Mouse (Mus musculus): ENCODE measurements around the gene Figla. TPM values are rescaled to one million over a fixed set of nuclear protein-coding genes. Genes with fewer than 3 reads are reported as not detected.

Gene Figla
- total RNA-seq, 4 experiments from 2014 or later = not detected

DNA sequence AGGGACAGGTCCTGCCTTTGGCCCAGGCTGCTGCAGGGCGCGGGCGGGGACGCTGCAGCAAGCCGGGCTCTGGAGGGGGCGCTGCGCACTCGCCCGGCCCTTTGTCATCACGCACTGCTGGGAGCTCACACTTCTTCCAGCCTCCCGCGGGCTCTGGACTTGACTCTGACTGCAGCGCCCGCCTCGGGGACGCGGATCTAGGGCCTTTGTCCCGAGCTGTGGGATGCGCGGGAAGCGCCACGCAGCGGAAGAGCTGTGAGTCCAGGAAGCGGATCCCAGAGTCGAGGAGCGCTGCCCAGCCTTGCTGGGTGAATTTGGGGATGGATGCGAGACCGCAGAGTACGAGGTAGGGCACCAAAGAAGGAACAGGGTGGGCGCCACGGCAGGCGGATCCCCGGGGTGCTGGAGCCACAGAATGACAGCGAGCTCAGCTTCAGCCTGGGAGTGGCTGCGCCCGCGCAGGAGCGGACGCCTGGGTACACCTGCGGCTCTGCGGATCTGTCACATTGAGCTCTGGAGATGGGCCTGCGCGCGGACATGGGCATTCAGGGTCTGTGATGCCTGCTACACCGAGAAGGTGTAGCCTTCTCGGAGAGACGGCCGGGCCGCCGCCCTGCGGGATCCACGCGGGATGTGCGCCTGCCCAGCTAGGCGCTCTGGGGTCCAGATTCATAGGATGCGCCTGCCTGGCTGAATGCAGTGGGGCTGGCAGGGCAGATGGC is 12.8 kb downstream of the Figla start, which contains the start of gene Add2:
Add2 (plus strand) TSS at position 81 of the 722 bp plus-strand sequence.
- DNase-seq = no peak

DNA sequence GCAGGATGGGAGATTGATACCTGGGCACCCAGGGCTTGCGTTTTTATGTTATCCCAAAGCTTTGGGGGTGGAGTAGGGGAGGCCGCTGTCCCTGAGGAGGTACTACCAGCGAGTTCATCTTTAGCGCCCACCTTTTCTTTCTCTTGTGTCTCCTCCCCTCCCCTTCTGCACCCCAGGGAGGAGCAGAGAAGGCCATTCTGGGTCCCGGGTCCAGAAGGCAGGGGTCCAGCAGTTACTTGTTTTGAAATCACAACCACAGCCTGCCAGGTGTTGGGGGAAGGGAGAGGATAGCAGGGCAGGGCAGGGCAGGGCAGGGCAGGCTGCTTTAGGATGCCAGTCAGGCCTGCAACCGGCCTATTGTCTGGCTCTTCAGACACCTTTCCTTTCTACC is 13.3 kb downstream of the Figla start:
- no peak for DNase-seq

DNA sequence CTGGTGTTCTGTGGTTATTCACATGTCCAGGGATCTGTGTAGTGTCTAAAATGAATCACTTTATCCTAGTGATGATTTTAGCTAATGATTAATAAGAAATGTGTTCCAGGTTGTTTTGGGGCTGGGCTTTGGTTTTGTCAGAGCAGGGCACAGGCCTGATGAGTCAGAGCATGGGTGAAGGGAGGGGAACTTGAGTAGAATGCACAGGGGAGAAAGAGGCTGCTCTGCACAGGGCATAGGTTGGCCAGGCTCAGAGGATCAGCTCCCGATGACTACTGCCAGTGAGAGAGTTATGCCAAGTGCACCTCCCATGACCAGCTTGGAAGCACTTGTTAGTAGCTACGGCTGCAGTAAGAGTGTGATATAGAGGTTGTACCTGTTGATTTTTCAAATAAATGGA is 15.6 kb downstream of the Figla start:
- no peak for DNase-seq

DNA sequence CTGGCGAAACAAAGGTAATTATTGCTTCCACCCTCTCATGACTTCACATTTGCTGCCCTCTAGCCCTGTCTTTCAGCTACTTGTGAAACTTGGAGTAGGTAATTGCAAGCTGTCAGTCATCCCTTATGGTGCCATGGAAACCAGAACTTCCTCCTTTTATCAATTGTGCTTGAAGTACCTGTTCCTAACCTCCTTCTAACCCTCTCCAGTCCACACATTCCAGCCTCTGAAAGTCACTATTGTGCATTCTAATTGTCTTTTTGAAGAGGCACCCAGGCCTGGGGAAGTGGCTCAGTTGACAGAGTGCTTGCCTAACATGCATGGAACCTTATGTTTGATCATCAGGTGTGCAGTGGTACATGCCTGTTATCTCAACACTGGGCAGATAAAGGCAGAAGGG is 17.7 kb downstream of the Figla start:
- DNase-seq = no peak

DNA sequence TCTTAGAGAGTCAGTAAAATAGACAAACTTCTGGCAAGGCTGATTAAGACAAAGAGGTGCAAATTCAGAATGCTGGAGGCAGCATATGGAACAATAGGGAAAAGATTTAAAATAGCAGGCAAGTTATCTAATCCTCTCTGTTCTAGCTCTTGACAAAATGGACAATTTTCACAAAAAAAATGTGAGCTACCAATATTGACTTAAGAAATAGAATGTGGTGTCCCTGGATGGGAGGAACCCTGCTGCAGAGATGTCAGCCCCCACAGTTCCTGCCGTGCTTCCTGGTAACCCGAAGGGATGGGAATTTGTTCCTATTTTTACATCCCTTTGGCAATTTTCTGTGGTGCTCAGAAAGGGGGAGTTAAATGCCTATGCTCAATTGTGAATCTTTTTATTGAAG is 22.9 kb downstream of the Figla start:
- no peak for DNase-seq

DNA sequence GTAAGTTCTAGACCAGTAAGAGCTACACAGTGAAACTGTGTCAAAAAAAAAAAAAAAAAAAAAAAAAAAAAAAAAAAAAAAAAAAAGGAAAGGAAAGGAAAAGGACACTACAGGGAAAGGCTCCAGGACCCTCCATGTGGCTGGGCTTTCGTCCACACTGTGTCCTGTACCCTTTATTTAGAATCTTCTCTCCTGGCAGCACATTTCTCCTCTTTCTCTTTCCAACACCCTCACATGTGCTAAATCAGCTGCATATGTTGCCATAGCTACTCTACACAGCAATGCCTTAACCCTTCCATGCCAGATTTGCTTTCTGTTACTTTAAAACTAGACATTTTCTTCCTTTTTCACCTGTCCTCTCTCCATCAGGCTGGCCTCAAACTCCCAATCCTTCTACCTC is 24.2 kb downstream of the Figla start:
- no peak for DNase-seq

DNA sequence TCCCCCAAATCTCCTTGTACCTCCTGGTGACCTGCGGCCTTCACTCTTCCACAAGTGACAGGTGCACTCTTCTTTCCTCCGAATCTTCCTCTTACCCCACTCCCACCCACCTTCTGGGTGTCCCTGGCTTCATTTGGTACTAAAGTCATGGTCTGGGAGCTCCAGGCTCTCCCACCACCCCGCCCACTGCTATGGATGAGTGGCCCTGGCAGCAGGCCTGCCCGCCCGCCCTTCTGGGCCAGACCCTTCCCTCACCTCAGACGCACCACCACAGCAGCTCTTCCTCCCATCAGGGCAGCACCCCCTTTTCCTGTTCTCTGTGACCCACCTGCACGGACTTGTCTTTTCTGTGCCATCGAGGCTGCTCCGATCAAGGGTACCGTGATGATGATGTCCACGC is 31.5 kb downstream of the Figla start:
- DNase-seq = no peak

DNA sequence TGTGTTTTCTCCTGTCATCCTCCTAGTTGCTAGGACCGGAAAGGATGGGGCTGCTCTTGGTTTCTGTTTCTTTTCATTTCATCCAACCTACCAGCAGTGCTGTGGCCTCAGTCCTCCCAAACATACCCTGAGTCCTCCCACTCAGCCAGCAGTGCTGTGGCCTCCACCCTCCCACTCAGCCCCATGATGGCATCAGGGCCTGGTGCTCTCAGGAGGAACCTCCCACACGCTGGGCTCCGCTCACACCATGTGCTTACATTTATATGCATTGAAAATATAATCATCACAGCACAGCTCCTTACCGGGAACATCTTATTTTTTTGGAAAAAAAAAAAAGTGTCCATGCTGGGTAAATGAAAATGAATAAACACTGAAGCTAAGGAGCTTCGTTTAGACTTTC is 32.5 kb downstream of the Figla start:
- no peak for DNase-seq

DNA sequence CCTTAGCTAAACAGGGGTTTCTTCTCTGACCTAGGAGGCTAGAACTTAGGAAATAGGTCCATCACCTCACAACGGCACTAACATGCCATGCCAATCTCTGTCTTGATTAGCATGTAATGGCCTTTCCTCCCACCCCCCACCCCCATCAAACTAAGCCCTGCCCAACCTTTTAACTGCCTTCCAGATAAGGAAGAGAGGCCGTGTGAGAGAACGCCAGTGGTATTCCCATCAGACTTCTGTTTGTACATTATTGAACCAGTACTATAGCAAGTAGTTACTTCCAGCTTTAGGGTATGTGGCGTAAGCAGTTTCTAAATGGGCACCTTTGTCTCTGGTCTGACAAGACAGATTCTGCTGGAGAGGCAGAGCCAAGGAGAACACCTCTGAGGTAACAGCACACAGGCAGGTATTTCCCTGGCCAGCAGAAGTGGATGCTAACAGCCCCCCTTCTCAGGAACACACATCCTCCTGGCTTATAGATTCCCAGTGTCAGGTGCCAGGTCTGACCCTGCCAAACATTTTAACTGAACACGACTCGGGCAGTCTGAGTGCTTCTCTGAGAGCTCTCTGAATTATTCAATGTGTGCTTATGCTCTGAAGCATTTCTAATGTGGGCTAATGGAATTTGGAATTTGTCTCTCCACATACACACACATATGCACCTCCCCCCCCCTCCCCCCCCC is 34.8 kb downstream of the Figla start:
- DNase-seq = no peak

DNA sequence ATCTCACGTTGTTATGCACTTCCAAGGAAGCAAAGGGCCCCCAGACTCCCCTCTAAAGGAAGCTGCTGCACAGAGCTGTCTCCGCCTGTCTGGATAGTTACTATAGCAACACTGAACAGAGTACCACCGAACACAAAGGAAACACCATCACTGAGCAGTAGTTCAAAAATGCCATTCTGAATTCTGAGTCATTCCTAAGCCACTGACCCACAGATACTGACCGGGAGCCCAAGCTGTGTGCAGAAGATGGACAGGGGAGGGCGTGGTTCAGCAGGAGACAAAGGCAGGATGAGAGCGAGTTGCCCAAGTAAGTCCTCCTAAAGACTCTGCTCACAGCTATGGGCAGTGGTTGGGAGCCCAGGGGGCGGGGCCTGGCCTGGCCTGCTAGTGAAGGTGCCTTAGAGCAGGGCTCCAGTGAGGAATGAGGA is 36.1 kb downstream of the Figla start:
- DNase-seq = no peak

DNA sequence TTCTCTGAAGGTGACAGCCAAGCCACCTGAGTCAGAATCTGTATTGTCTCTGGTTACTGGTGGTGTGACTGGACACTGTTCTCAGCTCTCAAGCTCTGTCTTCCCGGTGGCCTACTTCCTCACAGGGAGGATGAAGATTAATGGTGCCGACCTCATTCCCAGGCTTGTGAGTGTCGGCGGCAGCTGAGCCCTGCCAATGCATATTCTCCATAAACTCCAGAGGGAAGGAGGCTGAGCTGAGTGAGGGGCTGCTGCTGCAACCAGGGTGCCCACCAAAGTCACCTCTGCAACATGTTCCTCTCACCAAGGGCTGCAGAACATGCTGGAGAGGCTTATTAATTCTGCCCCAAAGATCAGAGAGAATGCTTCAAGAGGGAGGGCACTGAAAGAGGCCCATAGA is 36.6 kb downstream of the Figla start:
- no peak for DNase-seq

DNA sequence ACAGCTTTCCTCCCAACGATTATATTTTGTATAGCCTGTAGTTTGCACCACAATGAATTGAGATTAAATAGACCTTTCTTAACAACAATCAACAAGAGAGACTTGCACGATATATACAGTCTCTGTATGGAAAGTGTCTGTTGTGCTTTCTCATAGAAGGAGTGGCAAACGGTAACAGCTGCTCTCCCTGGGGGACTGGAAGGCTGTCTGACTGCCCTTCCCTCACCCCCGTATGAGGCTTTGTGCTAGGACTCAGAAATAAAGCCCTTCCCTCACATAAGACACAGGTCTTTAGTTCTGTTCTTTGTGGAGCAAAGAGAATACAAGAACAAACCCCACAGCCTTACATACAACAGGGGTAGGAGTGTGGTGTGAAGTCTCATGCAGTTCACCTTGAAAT is 37.1 kb downstream of the Figla start:
- DNase-seq = no peak

DNA sequence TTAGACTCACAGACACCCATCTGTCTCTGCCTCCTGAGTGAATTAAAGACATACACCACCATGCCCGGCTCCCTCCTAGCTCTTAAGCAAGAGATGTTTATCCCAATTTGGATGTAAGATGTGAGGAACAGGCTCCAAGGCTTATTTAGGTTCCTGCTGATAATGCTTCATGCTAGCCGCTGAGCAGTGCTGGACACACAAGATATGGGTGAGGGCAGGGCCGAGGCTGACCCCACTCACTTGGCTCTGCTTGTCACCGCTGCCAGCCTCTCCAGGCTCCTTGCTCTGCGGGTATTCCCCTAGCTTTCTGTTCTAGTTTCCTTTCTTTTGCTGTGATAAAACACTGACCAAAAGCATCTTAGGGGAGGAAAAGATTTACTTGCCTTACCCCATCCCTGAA is 37.6 kb downstream of the Figla start:
- no peak for DNase-seq

DNA sequence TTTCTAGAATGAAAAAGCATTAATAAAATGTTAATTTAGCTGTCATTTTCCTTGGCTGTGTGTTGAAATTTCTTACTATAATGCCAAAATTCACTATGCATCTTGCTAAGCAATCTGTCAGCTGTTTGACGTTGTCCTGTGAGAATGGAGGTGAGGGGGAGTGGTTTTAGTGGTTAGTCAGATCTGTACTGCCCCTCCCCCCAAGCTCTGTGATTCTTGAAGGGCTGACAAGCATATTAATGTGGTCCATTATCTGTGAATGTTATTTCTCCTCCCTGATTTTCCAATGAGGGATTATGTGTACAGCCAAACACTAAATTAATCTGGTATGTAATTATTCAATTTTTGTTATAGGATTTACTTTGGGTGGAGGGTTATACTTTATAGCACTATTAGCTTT is 42.5 kb downstream of the Figla start:
- DNase-seq = no peak

DNA sequence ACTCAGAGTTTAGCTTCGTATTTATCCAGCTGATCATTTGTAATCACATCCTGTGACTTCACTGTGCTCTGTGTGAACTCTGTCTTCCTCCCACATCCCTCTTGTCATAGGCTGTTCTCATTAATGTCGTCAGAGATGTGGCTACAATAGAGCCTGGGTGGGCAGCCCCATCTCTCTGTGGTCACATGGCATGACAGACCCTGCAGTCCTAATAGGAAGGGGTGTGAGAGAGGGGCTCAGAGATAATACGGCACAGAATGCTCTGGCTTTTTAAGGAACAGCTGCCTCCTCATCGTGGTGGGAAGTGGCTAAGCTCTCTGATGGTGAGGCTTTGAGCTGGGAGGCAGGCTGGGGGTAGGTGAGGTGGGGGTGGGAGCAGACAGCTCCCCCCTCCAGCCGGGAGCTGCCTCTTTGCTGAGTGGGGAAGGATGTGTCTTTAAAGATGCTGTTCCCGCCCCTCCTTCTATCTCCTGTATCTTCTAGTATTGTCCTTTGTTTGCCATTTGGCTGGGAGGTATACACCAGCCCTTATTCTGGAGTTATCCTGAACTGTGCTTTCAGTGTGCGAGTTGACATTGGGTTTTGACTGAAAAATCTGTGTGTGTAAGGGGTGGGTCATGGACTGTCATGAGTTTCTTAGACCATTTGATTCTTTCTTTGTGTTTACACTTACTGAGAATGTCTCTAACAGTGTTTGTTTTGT is 43.3 kb downstream of the Figla start:
- DNase-seq = no peak

DNA sequence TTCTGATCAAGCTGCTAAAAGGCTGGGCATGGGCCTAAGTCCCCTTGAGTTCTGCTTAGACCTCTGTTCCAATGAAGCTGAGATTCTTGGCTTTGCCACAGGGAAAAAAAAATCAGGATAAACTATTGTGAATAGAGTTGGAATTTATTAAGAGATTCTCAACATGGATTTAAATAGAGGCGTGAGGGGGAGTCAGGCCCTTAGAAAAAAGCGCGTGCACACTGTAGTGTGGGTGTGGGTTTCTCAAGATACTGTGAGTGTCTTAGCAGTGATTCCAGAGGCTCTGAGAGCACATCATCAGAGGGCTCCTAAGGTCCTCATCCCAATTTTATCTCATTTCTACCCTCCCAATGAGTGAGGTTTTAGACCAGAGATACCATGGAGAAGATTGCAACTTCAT is 44.2 kb downstream of the Figla start:
- no peak for DNase-seq

DNA sequence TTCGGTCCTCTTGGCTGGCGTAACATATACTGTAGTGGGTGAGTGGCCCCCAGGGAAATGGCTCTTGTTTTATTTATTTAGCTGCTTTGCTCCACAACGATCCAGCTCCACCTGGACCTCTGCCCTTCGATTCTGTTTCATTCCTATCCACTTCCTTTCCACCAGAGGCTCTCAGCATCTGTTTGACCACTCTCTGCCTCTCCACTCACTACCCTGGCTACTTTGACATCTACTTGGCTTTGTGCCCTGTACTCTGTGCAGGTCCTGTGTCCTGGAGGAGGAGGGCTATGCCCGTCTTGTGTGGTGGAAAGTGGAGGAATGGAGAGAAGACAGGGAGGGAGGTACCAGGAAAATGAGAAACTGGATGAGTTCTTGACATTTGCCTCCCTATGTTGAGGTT is 46.3 kb downstream of the Figla start:
- DNase-seq = no peak

DNA sequence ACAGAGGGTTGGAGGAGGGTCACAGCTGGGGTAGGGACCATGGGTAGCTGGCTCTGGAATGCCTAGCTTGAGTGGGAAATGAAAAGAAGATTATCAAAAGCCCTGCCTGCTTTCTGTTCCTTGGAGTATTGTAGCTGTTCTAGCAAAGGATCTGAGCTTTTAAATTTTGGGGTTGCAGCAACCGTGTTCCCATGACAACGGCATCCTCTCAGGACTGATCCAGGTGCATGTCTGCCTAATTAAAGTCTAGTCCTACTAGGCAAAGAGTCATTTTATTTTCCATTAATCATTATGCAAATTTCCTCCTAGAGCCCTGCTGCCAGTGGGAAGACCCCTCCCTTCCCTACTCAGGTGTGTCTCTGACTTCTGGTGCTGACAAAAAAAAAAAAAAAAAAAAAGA is 46.7 kb downstream of the Figla start:
- no peak for DNase-seq

DNA sequence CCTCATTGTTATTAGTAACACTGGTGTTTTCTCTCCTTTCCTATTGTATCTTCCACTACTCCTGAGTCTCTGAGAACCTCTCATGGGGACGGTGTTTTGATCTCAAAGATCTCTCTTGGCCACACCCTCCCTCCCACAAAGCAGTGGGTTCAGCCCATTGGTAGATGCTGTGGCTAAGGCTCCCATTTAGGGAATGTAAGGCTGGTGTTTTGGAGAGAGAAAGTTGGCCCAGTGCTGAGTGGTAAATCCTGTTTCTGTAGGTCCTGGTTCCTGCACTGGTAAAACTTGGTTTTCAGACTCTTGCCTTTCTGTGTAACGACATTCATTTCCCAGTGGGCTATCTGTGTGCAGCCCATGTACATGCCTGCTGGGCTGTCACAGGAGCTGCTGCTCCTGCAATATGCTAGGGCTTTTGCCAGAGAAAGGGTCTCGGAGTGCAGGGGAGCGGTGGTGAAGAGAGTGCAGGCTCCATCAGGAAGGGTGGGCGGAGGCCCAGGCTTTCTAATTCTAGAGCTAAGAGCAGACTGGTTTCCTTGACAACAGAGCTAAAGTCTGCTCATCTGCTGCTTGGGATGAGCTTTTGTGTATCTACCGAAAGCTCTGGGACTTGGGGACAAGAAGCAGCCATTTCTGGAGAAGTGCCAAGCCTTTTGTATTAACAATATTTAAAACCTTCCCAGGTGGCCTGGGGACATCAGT is 48.5 kb downstream of the Figla start:
- DNase-seq = no peak

DNA sequence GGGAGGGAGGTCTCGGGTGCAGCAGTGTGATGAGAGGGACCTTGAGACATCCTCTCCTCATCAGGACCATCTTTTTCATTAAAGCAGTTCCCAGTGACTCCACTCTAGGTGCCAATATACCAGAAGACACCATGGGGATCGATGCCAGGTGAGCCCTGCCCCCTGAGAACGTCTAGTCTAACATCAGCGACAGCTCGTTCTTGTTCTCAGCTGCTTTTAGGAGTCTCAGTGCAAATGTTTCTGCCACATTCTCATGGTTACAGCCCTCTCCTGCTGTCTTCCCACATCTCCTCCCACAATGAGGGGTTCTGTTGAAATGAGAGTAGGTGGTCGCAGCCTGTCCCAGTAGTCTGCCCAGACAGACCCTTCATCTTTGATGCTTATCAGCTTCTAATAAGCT is 50.8 kb downstream of the Figla start:
- no peak for DNase-seq

DNA sequence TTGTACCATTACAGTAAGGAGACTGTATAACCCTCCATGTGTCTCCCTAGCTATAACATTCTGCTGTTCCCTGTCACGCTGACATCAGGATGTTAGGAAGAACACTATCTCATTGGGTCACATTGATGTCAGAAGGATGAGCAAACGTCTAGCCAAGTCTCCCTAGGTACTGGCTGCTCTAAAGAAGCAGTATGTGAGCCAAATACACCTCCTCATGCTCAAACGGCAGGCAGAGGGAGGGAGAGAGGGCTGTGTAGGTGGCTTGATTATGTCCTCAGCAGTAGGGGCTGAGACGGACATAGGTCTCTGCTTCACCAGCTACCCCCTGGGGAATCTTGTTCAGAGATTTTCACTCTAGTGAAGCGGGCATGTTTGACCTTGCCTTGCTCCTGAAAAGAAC is 51.2 kb downstream of the Figla start:
- DNase-seq = no peak

DNA sequence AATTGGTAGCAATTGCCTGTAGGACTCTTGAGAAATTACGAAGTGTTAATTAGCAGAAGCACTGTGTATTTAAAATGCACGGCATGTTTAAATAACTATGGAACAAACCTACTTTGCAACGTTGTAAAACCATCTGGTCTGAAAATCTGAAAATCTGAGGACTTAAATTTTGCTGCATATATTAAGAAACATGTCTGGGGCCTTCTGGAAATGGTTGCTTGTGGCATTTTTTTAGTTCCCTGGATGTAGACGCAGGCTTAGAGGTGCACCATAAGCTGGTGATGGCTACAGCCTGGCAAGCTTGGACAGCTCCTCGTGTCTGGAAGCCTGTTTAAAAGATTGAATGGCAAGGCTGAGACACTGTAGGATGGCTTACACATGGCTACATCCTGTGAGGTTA is 53.0 kb downstream of the Figla start:
- DNase-seq = no peak

DNA sequence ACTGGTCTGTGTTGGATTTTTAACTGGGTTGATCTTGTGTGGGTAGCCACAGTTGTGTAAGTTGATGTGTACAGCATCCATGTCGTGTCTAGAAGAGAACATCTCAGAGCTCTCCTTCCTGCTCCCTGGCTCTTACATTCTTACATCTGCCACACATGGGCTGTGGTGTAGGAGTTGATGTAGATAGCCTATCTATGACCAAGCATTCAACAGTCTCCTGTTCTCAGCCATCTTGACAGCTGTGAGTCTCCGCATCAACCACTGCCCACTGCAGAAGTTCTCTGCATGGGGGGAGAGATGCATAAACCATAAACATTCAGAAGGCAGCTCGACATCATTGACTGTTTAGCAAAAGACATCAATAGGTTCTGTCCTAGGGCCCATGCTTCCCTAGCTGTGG is 53.9 kb downstream of the Figla start:
- DNase-seq = no peak

All from adrenal gland, adult 8-10 months (tissue).